Mouse (Mus musculus) heart, postnatal 25 days (tissue): ENCODE measurements around the gene Bcl2l11. TPM values are rescaled to one million over a fixed set of nuclear protein-coding genes. Genes with fewer than 3 reads are reported as not detected.

Source experiments
- DNase-seq: peaks from one replicate; pipeline ENCODE4 v3.0.0; 2022; ENCODE audit warnings: low spot score
- intact Hi-C: fragments of 180-260 bp; cut with DNase I; formaldehyde crosslinking; loops from one replicate; pipeline ENCODE4 v1.15.1; 2025
- total RNA-seq, 2 experiments: library from RNA; stranded (reverse); gene quantifications; 2 replicates each; pipeline ENCODE4 v1.2.3; 2021

The Bcl2l11 gene
- total RNA-seq, 2 experiments from 2014 or later: 15.2 to 18.8 TPM

DNA sequence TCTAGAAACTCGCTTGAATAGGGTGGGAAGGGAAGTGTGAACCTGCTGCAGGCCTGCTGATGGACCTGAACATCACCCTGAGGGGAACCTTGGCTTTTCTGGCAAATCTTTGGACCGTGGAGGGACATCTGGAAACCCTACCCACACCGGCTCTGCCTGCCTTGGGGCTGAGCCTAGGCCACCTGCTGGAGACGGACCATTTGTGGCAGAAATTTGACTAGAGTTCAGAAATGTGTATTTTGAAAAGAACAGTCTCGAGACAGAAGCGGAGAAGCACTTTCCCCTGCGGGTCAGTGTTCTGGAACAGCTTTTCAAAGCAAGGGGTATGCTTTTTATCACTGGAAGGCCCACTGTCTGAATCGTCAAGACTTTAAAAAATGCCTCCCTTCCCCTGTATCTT, 9.1 kb downstream of the Bcl2l11 start:
- no peak for DNase-seq
- intact Hi-C loops: loop anchor here (5.0 kb wide), 1 partner anchor 37 kb away; no protein-coding TSS in a partner anchor

DNA sequence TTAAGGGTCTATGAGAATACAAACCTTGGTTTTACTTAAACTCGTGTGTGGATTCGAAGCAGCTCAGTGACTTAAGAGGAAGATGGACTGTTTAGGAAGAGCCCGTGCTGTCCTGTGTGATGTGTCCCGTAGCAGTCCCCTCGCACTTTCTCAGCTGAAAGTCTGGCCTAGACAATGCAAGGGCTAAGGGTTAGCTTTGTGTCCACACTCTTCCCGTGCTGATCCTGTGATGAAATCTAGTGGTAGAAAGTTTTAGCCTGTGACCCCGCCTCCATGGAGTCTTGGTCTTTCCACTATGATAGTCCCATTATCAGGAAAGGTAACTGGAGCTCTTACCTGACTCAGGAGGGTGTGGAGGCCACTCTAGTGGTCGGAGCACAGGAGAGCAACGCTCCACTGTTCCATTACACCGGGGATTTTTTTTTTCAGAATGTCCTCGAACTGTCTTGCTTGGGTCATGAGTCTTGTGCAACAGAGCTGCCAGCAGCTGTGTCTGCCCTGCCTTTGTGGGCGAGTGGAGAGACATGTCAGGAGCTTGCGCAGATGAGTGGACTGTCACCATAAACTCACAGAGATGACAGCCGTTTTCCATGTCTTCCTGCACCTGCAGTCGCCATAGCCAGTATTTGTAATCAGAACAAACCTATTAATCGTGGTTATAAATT, 11.1 kb downstream of the Bcl2l11 start:
- intact Hi-C loops: loop anchor here (5.0 kb wide), 1 partner anchor 35 kb away; no protein-coding TSS in a partner anchor
- DNase-seq: no peak

DNA sequence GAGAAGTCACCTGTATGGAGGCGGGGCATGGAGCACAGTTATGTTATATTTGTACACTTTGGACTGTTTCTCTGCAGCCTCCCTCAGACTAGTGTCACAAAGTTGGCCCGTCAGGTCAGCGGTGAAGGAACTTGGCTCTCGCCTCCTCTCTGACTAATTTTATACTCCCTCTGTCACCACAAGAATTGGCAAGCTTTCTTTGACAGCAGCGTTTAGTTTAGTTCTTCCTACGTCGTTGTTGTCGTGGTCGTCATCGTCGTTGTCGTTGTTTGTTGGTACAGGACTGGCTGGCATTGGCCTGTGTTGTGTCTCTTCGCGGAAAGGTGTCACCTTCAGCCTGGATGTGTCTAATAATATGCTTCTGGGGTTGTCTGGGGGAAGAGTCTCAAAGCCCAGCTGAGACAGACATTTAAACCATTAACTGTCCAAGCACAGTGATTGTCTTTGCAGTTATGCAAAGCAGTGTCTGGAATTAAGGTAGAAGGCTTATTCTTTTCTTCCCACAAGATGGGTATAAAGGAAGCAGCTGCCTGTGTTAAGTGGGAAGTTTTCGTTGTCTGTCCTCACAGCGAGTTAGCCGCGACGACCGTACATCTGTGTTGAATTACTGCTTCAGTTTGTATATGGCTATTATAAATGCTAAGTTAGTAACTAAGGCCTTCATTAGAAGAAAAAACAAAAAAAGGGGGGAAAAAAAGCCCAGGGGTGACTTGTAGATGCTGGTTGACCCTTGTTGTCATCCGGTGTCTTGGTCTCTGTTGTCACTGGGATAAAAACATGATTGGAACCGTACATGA, 11.8 kb downstream of the Bcl2l11 start:
- intact Hi-C loops: loop anchor here (5.0 kb wide), 1 partner anchor 35 kb away; no protein-coding TSS in a partner anchor
- no peak for DNase-seq

DNA sequence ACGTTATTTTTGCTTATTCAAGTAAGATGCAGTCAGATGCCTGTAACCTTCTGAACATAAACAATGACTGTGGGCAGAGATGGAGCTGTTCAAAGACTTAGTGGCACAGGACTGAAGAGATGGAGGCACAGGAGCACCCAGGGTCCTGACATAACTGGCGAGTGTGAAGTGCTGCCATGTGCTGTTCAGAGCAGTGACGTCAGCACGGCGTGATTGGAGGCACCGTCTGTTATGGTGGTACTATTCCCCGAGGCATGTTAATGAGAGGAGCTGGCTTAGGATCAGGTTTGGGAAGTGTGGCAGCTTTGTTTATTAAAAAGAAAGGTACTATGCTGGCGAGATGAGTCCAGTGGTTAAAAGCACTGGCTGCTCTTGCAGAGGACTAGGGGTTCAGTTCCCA, 13.1 kb downstream of the Bcl2l11 start:
- DNase-seq: no peak
- intact Hi-C loops: loop anchor here (5.0 kb wide), 1 partner anchor 33 kb away; no protein-coding TSS in a partner anchor

DNA sequence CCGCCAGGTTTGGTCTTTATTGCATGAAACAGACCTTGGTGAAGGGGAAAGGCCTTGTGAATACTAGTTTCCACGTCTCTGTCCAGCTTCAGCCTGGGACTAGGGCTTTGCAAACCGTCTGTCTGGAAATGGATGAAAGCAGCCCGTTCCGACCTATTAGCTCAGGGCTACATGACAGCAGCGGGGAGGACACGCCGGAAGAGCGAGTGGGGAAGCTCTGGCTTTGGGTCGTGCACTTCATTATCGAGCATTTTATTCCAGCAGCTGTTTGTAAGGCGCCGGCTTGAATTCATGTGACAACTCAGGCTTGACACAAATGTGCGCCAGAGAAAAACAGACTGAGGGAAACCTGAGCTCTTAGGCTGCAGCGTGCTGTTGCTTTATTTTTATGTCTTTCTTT, 13.9 kb downstream of the Bcl2l11 start:
- intact Hi-C loops: loop anchor here (5.0 kb wide), 1 partner anchor 33 kb away; no protein-coding TSS in a partner anchor
- no peak for DNase-seq

DNA sequence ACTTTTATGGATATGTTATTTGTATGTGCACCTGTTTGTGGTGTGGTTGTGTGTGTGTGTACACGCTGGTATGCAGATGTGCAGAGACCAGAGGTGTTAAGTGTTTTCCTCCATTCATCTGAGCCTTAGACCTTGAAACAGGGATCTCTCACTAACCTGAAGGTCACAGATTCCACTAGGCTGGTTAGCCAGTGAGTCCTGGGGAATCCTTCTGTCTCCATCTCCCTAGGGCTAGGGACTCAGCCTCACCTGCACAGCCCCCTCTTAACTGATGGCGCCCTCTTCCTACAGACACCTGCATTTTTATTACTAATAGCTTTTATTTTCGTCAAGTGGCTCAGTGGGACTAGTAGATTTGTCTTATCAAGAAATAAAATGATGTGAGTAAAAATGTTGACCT, 14.3 kb downstream of the Bcl2l11 start:
- DNase-seq: no peak
- intact Hi-C loops: no loop called here

DNA sequence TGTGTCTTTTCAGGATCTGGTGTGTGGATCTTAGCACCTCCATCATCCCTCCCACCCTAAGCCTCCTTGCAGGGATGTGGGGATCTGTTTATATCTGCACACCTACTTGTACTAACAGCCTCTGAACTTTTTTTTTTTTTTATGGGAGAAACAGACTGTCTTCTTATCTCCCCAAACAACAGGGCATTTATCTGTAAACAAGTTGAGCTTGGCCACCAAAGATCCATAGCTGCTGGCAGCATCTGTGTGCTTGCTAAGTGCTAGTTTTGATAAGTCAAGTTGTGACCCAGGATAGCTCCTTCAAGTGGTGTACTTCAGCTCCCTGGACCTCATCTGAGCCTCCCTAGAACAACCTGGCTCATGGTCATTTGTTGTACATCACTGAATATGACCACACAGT, 18.2 kb downstream of the Bcl2l11 start:
- intact Hi-C loops: no loop called here
- no peak for DNase-seq

DNA sequence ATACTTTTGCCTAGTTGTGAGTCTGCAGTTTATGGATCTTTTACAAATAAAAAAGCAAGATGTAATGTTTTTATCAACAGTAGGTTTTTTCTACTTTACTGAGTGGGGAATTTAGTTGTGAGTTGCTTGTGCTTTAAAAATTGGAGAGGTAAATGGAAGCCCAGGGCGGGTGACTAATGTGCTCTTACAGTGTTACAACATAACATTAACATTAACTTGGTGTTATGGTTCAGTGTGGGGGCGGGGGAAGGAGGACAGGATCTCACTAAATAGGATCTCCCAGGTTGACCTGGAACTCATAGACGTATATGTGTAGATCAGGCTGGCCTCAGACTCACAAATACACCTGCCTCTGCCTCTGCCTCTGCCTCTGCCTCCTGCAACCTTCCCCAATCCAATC, 19.6 kb downstream of the Bcl2l11 start:
- DNase-seq: no peak
- intact Hi-C loops: no loop called here

DNA sequence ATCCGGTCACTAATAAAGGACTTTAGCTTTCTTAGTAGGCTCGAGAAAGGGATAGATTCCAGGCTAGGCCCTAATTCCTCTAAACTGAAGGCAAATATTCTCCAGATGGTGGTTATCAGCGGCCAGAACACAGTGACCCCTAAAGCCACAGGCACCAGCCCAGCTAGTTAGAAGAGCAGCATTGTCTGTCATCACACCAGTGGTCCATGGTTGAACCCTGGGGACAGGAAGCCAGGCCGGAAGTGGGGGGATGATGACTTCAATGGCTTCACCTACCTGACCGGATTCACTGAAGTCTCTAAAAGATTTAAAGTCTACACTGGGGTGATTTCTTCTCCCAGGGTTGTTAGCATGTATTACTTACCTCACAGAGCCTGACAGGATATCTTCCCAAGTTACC, 23.8 kb downstream of the Bcl2l11 start:
- intact Hi-C loops: no loop called here
- DNase-seq: no peak

DNA sequence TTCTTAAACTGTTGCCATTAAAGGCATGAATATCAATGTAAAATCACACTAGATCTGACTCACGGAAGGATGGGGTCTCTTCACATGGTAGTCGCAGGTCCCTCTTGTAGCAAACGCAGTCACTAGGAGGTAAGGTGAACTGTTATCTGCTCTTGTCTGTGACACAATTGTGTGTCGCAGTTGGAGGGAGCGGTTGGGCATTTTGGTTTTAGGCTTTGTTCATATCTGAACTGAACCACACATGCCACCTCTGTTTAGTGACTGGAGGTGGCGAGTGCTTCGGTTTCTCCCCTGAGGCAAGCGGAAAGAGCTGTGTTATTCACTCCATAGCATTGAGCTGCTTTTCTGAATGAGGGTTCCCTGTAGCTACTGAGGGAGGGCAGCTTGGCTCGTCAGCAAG, 26.4 kb downstream of the Bcl2l11 start:
- intact Hi-C loops: no loop called here
- no peak for DNase-seq

DNA sequence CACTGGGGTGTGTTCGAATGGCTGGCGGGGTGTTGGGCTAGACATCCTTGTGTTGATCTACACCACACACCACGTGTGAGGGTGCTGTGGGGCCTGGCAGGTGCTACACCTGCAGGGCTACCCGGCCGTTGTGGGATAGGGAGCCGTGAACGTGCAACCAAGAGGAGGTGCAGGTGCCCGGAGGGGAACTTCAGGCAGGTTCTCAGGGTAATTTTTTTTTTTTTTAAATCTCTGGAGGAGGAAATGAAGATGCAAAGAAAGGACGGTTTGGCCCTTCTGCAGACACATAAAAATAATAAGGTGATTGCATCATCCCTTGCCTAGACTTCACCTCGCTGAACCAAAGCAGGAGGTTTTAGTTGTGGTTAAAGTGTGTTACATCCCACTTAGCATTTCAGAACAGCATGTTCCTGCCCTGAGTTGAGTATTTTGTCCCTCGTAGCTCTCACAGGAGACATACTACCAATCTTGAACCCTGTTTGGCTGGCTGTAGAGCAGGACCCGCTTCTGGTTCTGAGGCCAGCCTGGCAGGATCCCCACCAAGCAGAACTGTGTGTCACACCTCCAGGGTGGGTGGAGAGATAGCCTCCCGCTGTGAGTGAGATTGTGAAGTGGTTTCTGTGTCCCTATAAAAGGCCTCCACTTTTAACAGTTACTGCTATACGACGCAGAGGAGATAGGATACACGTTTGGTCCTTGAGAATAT, 27.2 kb downstream of the Bcl2l11 start:
- intact Hi-C loops: no loop called here
- DNase-seq: no peak

DNA sequence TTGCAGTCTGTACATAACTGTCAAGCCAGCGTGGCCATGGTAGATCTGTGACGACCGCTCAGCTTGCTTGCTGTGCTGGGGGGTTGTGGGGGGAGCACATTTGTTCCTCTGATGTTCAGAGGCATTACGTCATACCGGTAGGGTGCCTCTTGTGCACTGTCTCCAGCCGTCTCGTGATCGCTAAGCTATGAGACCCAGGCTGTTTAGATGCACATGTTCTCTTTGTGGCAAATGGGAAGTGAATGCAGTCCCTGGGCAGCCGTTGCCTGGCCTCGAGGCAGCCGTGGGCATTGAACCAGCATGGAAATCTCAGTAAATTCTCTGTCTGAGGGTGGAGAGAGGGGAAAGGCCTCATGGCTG, 27.7 kb downstream of the Bcl2l11 start:
- intact Hi-C loops: no loop called here

DNA sequence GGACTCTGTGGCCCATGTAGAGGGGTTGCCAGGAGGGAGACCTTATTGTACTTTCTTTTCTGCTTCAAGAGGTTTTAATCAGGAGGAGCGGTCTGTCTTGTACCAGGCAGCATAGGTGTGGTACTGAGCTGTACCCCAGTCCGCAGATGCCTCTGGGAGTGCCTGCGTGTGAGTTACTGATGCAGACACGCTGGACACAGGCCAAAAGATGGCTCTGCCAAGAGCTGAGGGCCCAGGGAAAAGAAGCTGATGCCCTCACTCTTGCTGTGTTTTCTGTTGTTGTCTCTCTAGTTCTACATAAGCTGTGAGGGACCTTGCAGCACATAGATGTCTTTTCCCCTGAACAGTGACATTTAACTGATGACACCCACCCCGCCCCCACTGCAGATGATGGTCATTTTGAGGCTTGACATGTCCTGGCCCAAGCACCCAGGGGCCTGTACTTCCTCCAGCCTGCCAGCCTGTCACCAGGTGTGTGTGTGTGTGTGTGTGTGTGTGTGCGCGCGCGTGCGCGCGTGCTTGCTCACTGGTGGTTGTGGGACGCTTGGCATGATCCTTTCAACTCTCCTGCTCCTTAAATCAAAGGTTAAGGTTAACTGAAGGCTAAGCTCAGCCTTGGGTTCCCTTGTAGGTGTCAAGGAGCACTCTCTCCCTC, 29.7 kb downstream of the Bcl2l11 start:
- DNase-seq: no peak

More for the DNA sequence above, 27.7 kb downstream of the Bcl2l11 start:
- no peak for DNase-seq

DNA sequence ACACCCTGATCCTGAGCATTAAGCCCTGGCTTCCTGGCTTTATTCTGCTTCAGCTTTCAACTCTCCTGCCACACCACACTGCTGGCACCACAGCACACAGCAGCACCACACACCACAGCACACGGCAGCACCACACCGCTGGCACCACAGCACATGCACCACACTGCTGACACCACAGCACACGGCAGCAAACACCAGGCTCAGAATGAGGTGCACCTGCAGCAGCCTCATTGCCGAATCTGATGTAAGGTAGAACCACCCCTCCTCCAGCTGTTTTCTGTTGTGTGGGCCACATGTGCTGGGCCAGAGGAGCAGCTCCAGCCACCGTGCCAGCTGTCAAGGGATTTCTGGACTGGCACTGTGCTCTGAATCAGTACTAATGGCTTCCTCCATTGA, 30.2 kb downstream of the Bcl2l11 start:
- no peak for DNase-seq
- intact Hi-C loops: no loop called here

More for the DNA sequence above, 29.7 kb downstream of the Bcl2l11 start:
- intact Hi-C loops: no loop called here

DNA sequence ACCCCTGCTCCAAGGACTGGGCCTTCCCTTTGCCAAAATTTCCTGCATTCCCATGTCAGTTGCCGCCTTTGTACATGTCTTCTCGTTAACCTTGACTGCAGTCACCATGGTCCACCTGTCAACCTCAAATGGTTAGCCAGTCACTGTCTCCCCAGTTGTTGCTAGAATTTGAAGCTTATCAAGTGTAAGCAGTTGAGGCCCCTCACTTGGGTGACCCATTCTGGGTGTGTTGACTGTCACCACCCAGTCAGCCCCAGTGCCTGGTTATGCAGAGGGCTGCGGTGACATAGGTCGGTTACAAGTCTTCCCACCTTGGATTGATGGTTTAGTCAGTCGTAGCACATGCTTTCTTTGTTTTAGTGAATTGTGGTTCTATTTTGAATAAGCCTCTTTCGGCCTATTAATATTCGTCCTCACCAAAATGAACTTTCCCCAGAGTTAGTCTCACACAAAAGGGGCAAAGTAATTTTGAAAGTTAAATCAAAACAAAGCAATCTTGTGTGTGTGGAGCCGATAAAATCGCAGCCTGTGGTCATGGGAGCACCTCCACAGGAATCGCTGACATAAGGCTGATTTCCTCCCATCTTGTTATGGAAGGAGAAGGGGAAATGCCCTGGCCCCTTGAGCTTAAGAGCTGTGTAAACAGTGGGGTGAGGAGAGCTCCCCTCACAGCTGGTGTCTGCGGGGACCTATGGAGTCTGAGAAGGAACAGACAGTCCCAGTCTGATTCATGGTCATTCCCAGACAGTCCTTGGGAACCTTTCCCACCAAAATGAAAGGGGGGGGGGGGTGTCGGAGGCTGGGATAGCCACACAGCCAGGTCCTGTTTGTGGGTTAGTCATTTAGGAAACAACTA, 30.9 kb downstream of the Bcl2l11 start:
- intact Hi-C loops: no loop called here
- no peak for DNase-seq

DNA sequence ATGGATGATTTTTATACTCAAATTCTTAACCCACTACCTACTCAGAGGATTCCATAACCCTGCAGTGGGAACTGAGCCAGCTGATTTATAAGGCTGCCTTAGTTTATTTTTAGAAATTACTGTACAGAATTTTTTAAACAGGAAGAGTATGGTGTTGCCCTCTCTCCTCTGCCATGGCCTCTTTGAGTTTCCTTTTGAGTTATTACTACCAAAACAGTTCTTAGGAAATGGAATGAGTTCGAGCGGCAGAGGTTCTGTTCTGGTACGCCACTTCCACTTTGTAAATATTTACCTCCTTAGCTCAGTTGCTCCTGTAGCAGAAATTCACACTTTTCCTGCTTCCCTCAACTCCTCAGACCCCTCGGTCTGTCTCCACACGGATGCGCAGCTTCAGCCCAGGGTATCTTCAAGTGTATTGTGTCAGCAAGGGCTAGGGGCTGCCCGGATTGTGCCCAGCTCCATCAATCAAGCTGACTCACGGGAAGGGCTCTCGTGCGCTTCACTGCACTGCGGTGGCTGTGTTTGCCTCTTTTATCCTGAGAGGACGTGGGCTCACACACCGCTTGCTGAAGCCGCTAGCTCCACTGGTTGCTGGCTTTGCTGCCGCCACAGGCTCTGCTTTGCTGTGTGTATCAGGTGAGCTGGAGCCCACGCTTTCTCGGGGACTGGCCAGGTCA, 33.0 kb downstream of the Bcl2l11 start:
- intact Hi-C loops: no loop called here
- no peak for DNase-seq

DNA sequence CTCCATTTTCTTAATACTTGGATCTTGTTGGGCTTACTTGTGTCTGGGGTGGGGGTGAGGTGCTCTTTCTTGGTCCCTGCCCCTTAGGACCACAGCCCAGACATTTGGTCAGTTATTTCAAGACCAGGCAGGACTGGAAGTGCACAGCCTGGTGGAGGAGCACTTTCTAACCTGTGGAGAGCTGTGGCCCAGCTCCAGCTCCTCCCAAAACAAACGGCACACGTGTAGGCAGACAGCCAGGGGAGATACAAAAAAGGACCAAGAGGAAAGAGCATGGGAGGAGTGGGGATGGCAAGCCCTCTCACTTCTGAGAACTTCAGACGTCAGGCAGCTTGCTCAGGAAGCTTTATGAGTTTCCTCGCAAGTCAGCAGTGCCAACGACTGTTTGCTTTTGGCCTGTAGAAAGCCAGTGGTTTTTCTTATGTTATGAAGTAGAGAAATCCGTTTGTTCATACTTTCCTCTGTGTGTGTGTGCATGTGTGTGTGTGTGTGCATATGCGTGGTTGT, 33.8 kb downstream of the Bcl2l11 start:
- DNase-seq: no peak
- intact Hi-C loops: no loop called here

DNA sequence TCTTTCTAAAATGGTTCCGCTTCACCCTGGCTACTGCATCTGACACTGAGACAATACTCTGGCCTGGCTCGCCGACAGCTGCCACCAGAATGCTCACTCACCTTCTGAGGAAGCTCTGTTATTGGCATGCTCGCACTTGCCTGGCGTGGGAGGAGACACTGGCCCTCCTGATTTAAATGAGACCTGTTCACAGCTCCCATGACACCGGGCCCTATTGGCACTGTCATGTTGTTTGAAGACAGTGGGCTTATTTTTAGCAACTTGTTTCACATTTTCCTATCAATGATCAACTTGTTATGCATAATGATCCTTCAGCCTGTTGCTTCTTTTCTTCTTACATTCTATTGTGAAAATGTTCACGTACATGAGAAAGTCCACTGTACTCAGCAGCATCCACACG, 37.3 kb downstream of the Bcl2l11 start:
- intact Hi-C loops: no loop called here
- no peak for DNase-seq
